Mouse (Mus musculus): Measurements from ENCODE around the gene Map4k4. TPM values are rescaled to one million over a fixed set of nuclear protein-coding genes. Genes with fewer than 3 reads are reported as not detected.

The Map4k4 gene
- polyA plus RNA-seq, 1 experiment from 2014 or later = 49.5 TPM

GRCm38 (mm10) chr1:39923395-39924337, 23.0 kb downstream of the Map4k4 start:
- Histone ChIP-seq H3K4me1 (replicated peaks; ENCODE audit: control insufficient read depth, insufficient read depth, low read length) (peaks cover 62% of the 10 kb centered on the region), H3K4me2 (ENCODE audit: low read length) (no peak overlapping the region)
- WGBS = 35% methylated on average over 15 of the region's 15 CpGs

GRCm38 (mm10) chr1:39931055-39931454, 30.3 kb downstream of the Map4k4 start:
- Histone ChIP-seq H3K9ac (replicated peaks; ENCODE audit: low read depth, low read length) (no peak overlapping the region), H3K9me3 (ENCODE audit: control insufficient read depth, low read length) (no peaks in the 10 kb centered on the region), H3K36me3 (ENCODE audit: control insufficient read depth, insufficient read depth) (no peaks in the 10 kb centered on the region), H3K4me3 (replicated peaks; ENCODE audit: low read length) (no peak overlapping the region), H3K27ac (ENCODE audit: low read length) (no peak overlapping the region), H3K4me2 (ENCODE audit: low read length) (no peak overlapping the region), H3K27me3 (replicated peaks; ENCODE audit: control insufficient read depth, insufficient read depth, low read length) (no peaks in the 10 kb centered on the region), H3K4me1 (replicated peaks; ENCODE audit: control insufficient read depth, insufficient read depth, low read length) (peaks cover 70% of the 10 kb centered on the region)
- 33% methylated on average over 7 of the region's 7 CpGs for WGBS
- 0 out of 2 replicates have a peak, but pooled peaks have one; percentile 19 for ATAC-seq

More at GRCm38 (mm10) chr1:39923395-39924337, 23.0 kb downstream of the Map4k4 start:
- Histone ChIP-seq H3K36me3 (ENCODE audit: control insufficient read depth, insufficient read depth) (no peaks in the 10 kb centered on the region), H3K4me3 (replicated peaks; ENCODE audit: low read length) (no peak overlapping the region), H3K9ac (replicated peaks; ENCODE audit: low read depth, low read length) (no peak overlapping the region), H3K27me3 (replicated peaks; ENCODE audit: control insufficient read depth, insufficient read depth, low read length) (no peaks in the 10 kb centered on the region), H3K9me3 (ENCODE audit: control insufficient read depth, low read length) (no peaks in the 10 kb centered on the region), H3K27ac (ENCODE audit: low read length) (no peak overlapping the region)
- no peak; the same call in 1 of the 2 replicates for ATAC-seq

- no peak overlapping the region for H3K9ac ChIP-seq (replicated peaks; ENCODE audit: low read depth, low read length)
- H3K27me3 ChIP-seq (replicated peaks; ENCODE audit: control insufficient read depth, insufficient read depth, low read length) = no peaks in the 10 kb centered on the region
- WGBS = 39% methylated on average over 9 of the region's 9 CpGs
- no peaks in the 10 kb centered on the region for H3K36me3 ChIP-seq (ENCODE audit: control insufficient read depth, insufficient read depth)
- ATAC-seq = no peak
- H3K9me3 ChIP-seq (ENCODE audit: control insufficient read depth, low read length) = no peaks in the 10 kb centered on the region
- H3K27ac ChIP-seq (ENCODE audit: low read length) = no peak overlapping the region
- H3K4me1 ChIP-seq (replicated peaks; ENCODE audit: control insufficient read depth, insufficient read depth, low read length) = peaks cover 79% of the 10 kb centered on the region
- no peak overlapping the region for H3K4me3 ChIP-seq (replicated peaks; ENCODE audit: low read length)
- no peak overlapping the region for H3K4me2 ChIP-seq (ENCODE audit: low read length)
These were observed 31.6 kb downstream of the Map4k4 start for GRCm38 (mm10) chr1:39932216-39932739.

- Histone ChIP-seq H3K4me3 (replicated peaks; ENCODE audit: low read length) (no peak overlapping the region), H3K36me3 (ENCODE audit: control insufficient read depth, insufficient read depth) (no peaks in the 10 kb centered on the region), H3K27ac (ENCODE audit: low read length) (no peak overlapping the region), H3K9ac (replicated peaks; ENCODE audit: low read depth, low read length) (no peak overlapping the region), H3K4me2 (ENCODE audit: low read length) (no peak overlapping the region), H3K9me3 (ENCODE audit: control insufficient read depth, low read length) (no peaks in the 10 kb centered on the region), H3K4me1 (replicated peaks; ENCODE audit: control insufficient read depth, insufficient read depth, low read length) (peaks cover 83% of the 10 kb centered on the region), H3K27me3 (replicated peaks; ENCODE audit: control insufficient read depth, insufficient read depth, low read length) (no peaks in the 10 kb centered on the region)
- no peak for ATAC-seq
- WGBS = 48% methylated on average over 10 of the region's 10 CpGs
These were observed 32.2 kb downstream of the Map4k4 start for GRCm38 (mm10) chr1:39932922-39933321.

DNA sequence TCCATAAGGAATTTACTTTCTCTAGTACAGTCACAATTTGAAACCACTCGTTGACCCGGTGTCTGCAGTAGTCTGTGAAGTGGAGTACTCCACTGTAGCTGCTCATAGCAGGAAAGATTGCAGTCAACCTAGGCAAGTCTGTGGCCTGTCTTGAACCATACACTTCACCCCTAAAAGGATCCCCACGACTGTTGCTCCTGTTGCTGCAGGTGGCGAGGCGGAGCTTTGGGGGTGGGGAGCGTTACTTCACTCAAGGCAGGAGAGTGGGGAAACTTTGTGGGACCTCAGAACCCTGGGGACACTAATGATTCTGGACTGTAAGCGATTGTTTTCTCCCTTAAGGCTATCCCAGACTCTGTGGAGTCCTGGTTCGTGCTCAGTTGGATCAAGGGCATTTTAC, 34.2 kb downstream of the Map4k4 start:
- WGBS = 20% methylated on average over 8 of the region's 8 CpGs
- H3K9me3 ChIP-seq (ENCODE audit: control insufficient read depth, low read length) = no peaks in the 10 kb centered on the region
- no peak overlapping the region for H3K4me2 ChIP-seq (ENCODE audit: low read length)
- H3K36me3 ChIP-seq (ENCODE audit: control insufficient read depth, insufficient read depth) = no peaks in the 10 kb centered on the region
- peaks cover 82% of the 10 kb centered on the region for H3K4me1 ChIP-seq (replicated peaks; ENCODE audit: control insufficient read depth, insufficient read depth, low read length)
- H3K9ac ChIP-seq (replicated peaks; ENCODE audit: low read depth, low read length) = no peak overlapping the region
- no peak for ATAC-seq
- no peak overlapping the region for H3K4me3 ChIP-seq (replicated peaks; ENCODE audit: low read length)
- H3K27me3 ChIP-seq (replicated peaks; ENCODE audit: control insufficient read depth, insufficient read depth, low read length) = no peaks in the 10 kb centered on the region
- H3K27ac ChIP-seq (ENCODE audit: low read length) = no peak overlapping the region

GRCm38 (mm10) chr1:39935616-39936015, 34.9 kb downstream of the Map4k4 start:
- ATAC-seq = no peak
- Histone ChIP-seq H3K27ac (ENCODE audit: low read length) (no peak overlapping the region), H3K36me3 (ENCODE audit: control insufficient read depth, insufficient read depth) (no peaks in the 10 kb centered on the region), H3K4me3 (replicated peaks; ENCODE audit: low read length) (no peak overlapping the region), H3K4me1 (replicated peaks; ENCODE audit: control insufficient read depth, insufficient read depth, low read length) (peaks cover 83% of the 10 kb centered on the region), H3K27me3 (replicated peaks; ENCODE audit: control insufficient read depth, insufficient read depth, low read length) (no peaks in the 10 kb centered on the region), H3K4me2 (ENCODE audit: low read length) (peak overlapping the region; percentile 37), H3K9ac (replicated peaks; ENCODE audit: low read depth, low read length) (no peak overlapping the region), H3K9me3 (ENCODE audit: control insufficient read depth, low read length) (no peaks in the 10 kb centered on the region)
- 2% methylated on average over 10 of the region's 10 CpGs for WGBS

GRCm38 (mm10) chr1:39936332-39936802, 35.7 kb downstream of the Map4k4 start:
- peaks cover 83% of the 10 kb centered on the region for H3K4me1 ChIP-seq (replicated peaks; ENCODE audit: control insufficient read depth, insufficient read depth, low read length)
- peak overlapping the region; percentile 45 for H3K4me2 ChIP-seq (ENCODE audit: low read length)

GRCm38 (mm10) chr1:39936934-39937333, 36.2 kb downstream of the Map4k4 start:
- Histone ChIP-seq H3K9ac (replicated peaks; ENCODE audit: low read depth, low read length) (no peak overlapping the region), H3K4me3 (replicated peaks; ENCODE audit: low read length) (no peak overlapping the region), H3K9me3 (ENCODE audit: control insufficient read depth, low read length) (no peaks in the 10 kb centered on the region), H3K27ac (ENCODE audit: low read length) (no peak overlapping the region), H3K4me1 (replicated peaks; ENCODE audit: control insufficient read depth, insufficient read depth, low read length) (peaks cover 83% of the 10 kb centered on the region), H3K27me3 (replicated peaks; ENCODE audit: control insufficient read depth, insufficient read depth, low read length) (no peaks in the 10 kb centered on the region), H3K36me3 (ENCODE audit: control insufficient read depth, insufficient read depth) (no peaks in the 10 kb centered on the region), H3K4me2 (ENCODE audit: low read length) (no peak overlapping the region)
- no peak for ATAC-seq
- WGBS = 29% methylated on average over 2 of the region's 2 CpGs

More at GRCm38 (mm10) chr1:39936332-39936802, 35.7 kb downstream of the Map4k4 start:
- WGBS = 0% methylated on average over 13 of the region's 13 CpGs
- Histone ChIP-seq H3K4me3 (replicated peaks; ENCODE audit: low read length) (peak overlapping the region; percentile 22), H3K36me3 (ENCODE audit: control insufficient read depth, insufficient read depth) (no peaks in the 10 kb centered on the region), H3K27ac (ENCODE audit: low read length) (0 out of 2 replicates have a peak overlapping the region, but pooled peaks have one; percentile 17), H3K9me3 (ENCODE audit: control insufficient read depth, low read length) (no peaks in the 10 kb centered on the region), H3K9ac (replicated peaks; ENCODE audit: low read depth, low read length) (no peak overlapping the region), H3K27me3 (replicated peaks; ENCODE audit: control insufficient read depth, insufficient read depth, low read length) (no peaks in the 10 kb centered on the region)
- ATAC-seq = peak; percentile 34; the same call in 1 of the 2 replicates

GRCm38 (mm10) chr1:39937609-39938008, 36.9 kb downstream of the Map4k4 start:
- Histone ChIP-seq H3K9me3 (ENCODE audit: control insufficient read depth, low read length) (no peaks in the 10 kb centered on the region), H3K27me3 (replicated peaks; ENCODE audit: control insufficient read depth, insufficient read depth, low read length) (no peaks in the 10 kb centered on the region), H3K4me2 (ENCODE audit: low read length) (no peak overlapping the region), H3K27ac (ENCODE audit: low read length) (no peak overlapping the region), H3K36me3 (ENCODE audit: control insufficient read depth, insufficient read depth) (no peaks in the 10 kb centered on the region), H3K9ac (replicated peaks; ENCODE audit: low read depth, low read length) (no peak overlapping the region), H3K4me3 (replicated peaks; ENCODE audit: low read length) (no peak overlapping the region), H3K4me1 (replicated peaks; ENCODE audit: control insufficient read depth, insufficient read depth, low read length) (peaks cover 85% of the 10 kb centered on the region)
- ATAC-seq = no peak
- WGBS = 21% methylated on average over 4 of the region's 4 CpGs
